Mouse (Mus musculus) erythroblast, embryonic 14.5 days (primary cell): ENCODE data around the gene Hcrtr1. TPM values are rescaled to one million over a fixed set of nuclear protein-coding genes. Genes with fewer than 3 reads are reported as not detected.

Experiments used
- H3K27me3 ChIP-seq: 2 replicates; pipeline ENCODE4 v1.6.1; 2012; ENCODE audit warnings: inconsistent platforms; ENCODE audit not compliant: control insufficient read depth
- H3K36me3 ChIP-seq: 2 replicates; pipeline ENCODE4 v1.6.1; 2012; ENCODE audit warnings: mild to moderate bottlenecking, inconsistent platforms; ENCODE audit not compliant: control insufficient read depth
- H3K4me1 ChIP-seq: 2 replicates; pipeline ENCODE4 v1.6.1; 2012; ENCODE audit warnings: inconsistent platforms; ENCODE audit not compliant: control insufficient read depth
- H3K4me3 ChIP-seq: replicated peaks from 2 replicates; pipeline ENCODE3; 2012; ENCODE audit warnings: moderate library complexity, mild to moderate bottlenecking, inconsistent platforms
- H3K9me3 ChIP-seq: 2 replicates; pipeline ENCODE4 v1.6.1; 2012; ENCODE audit warnings: low read length, inconsistent platforms, mixed read lengths; ENCODE audit not compliant: control insufficient read depth
- GATA1 ChIP-seq: IDR thresholded peaks from 2 replicates; pipeline ENCODE4 v1.6.1; 2012; ENCODE audit warnings: low read length, inconsistent platforms, mixed read lengths
- TAL1 ChIP-seq: IDR thresholded peaks from 3 replicates; pipeline ENCODE4 v1.6.1; 2012; ENCODE audit warnings: low read length, inconsistent platforms, mixed read lengths
- polyA plus RNA-seq: library from polyadenylated mRNA; stranded (reverse); fragments of >175 nt; gene quantifications from 2 replicates; pipeline ENCODE4 v1.2.3, GENCODE M21; 2012

Gene Hcrtr1
- polyA plus RNA-seq, 1 experiment, result not detected

- Histone ChIP-seq H3K27me3 (peaks cover 5% of the 10 kb centered on the region), H3K36me3 (peaks cover 37% of the 10 kb centered on the region), H3K4me1 (peaks cover 41% of the 10 kb centered on the region), H3K4me3 (no peak overlapping the region), H3K9me3 (no peaks in the 10 kb centered on the region)
- no peak for TF ChIP-seq TAL1
- TF ChIP-seq GATA1, result no peak
These were observed 8.4 kb downstream of the Hcrtr1 start for GRCm38 (mm10) chr4:130130641-130131350.

- TF ChIP-seq GATA1 (no peak), TAL1 (no peak)
- no peak overlapping the region for H3K4me3 ChIP-seq
- H3K36me3 ChIP-seq, result peaks cover 44% of the 10 kb centered on the region
- no peaks in the 10 kb centered on the region for H3K27me3 ChIP-seq
- H3K4me1 ChIP-seq, result peaks cover 38% of the 10 kb centered on the region
- no peaks in the 10 kb centered on the region for H3K9me3 ChIP-seq
These were observed 9.1 kb downstream of the Hcrtr1 start for GRCm38 (mm10) chr4:130130082-130130481.

GRCm38 (mm10) chr4:130128907-130129306 is 10.3 kb downstream of the Hcrtr1 start:
- no peaks in the 10 kb centered on the region for H3K27me3 ChIP-seq
- TF ChIP-seq GATA1 (no peak), TAL1 (no peak)
- H3K36me3 ChIP-seq, result peaks cover 56% of the 10 kb centered on the region
- H3K9me3 ChIP-seq, result no peaks in the 10 kb centered on the region
- no peak overlapping the region for H3K4me3 ChIP-seq
- H3K4me1 ChIP-seq, result peaks cover 38% of the 10 kb centered on the region

- H3K4me3 ChIP-seq, result no peak overlapping the region
- H3K27me3 ChIP-seq, result no peaks in the 10 kb centered on the region
- H3K9me3 ChIP-seq, result no peaks in the 10 kb centered on the region
- TF ChIP-seq GATA1 (no peak), TAL1 (no peak)
- H3K4me1 ChIP-seq, result peaks cover 36% of the 10 kb centered on the region
- peaks cover 86% of the 10 kb centered on the region for H3K36me3 ChIP-seq
These were observed 13.2 kb downstream of the Hcrtr1 start for GRCm38 (mm10) chr4:130125935-130126334.

- Histone ChIP-seq H3K36me3 (peaks cover 93% of the 10 kb centered on the region), H3K4me1 (peaks cover 31% of the 10 kb centered on the region), H3K9me3 (no peaks in the 10 kb centered on the region), H3K27me3 (no peaks in the 10 kb centered on the region), H3K4me3 (no peak overlapping the region)
- TF ChIP-seq TAL1, result no peak
- TF ChIP-seq GATA1, result no peak
These were observed 14.0 kb downstream of the Hcrtr1 start for GRCm38 (mm10) chr4:130125164-130125563.

GRCm38 (mm10) chr4:130124110-130124509 is 15.0 kb downstream of the Hcrtr1 start:
- Histone ChIP-seq H3K27me3 (no peaks in the 10 kb centered on the region), H3K36me3 (peaks cover 88% of the 10 kb centered on the region), H3K9me3 (no peaks in the 10 kb centered on the region), H3K4me3 (no peak overlapping the region), H3K4me1 (peaks cover 20% of the 10 kb centered on the region)
- TF ChIP-seq GATA1 (no peak), TAL1 (no peak)

GRCm38 (mm10) chr4:130123020-130123419 is 16.1 kb downstream of the Hcrtr1 start:
- Histone ChIP-seq H3K4me1 (peaks cover 9% of the 10 kb centered on the region), H3K4me3 (no peak overlapping the region), H3K27me3 (no peaks in the 10 kb centered on the region), H3K36me3 (peaks cover 78% of the 10 kb centered on the region), H3K9me3 (no peaks in the 10 kb centered on the region)
- TF ChIP-seq TAL1 (no peak), GATA1 (no peak)

- Histone ChIP-seq H3K4me3 (no peak overlapping the region), H3K36me3 (peaks cover 66% of the 10 kb centered on the region), H3K27me3 (no peaks in the 10 kb centered on the region), H3K4me1 (peaks cover 1% of the 10 kb centered on the region), H3K9me3 (0 out of 2 replicates have a peak, but pooled peaks cover 2% of the 10 kb centered on the region)
- TF ChIP-seq GATA1 (no peak), TAL1 (no peak)
These were observed 17.6 kb downstream of the Hcrtr1 start for GRCm38 (mm10) chr4:130121560-130121959.

- H3K36me3 ChIP-seq, result peaks cover 63% of the 10 kb centered on the region
- TF ChIP-seq GATA1 (no peak), TAL1 (no peak)
- H3K4me3 ChIP-seq, result no peak overlapping the region
These were observed 18.4 kb downstream of the Hcrtr1 start for GRCm38 (mm10) chr4:130120752-130121151.

More at GRCm38 (mm10) chr4:130120752-130121151, 18.4 kb downstream of the Hcrtr1 start:
- H3K9me3 ChIP-seq, result 0 out of 2 replicates have a peak, but pooled peaks cover 2% of the 10 kb centered on the region
- H3K4me1 ChIP-seq, result peaks cover 1% of the 10 kb centered on the region
- H3K27me3 ChIP-seq, result no peaks in the 10 kb centered on the region
